Comparison of ENCODE assay signal across 10 mouse cellular contexts in the genomic region with DNA sequence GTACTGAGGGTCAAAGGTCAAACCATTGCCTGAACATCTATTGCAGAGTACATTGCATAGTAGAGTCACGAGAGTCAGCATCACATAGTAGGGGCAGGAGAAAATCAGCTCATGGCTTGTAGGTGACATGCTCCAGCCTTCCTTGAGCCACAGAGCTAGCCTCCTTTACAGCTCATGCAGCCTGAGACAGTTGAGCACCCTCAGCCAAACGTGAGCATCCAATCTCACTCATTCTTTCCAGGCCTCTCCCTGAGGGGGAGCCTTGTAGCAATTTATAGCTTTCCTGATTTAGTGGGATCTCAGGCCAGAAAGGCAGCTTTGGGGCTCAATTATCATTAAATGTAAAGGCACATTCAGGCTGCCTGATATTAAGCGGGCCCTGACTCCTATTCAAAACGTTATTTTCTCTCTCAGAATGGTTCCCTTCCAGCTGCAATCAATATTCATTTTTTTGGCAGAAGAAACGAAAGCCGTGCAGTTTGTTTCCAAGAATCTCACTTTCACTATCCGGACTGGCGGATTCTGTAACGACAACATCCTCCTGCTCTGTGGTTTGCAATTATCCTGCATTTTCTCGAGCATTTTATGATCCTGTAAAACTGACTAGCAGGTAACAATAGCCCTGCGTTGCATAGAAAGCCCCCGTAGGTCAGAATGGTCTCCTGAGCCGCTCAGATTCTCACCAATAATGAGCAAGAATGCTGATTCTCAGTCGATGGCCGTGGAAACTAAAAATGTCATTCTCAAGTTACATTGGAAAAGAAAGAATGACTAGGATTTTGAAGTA. TPM values are rescaled to one million over a fixed set of nuclear protein-coding genes. Genes with fewer than 3 reads are reported as not detected.
DNase-seq lines count a peak whose midpoint lies in the region; ATAC-seq lines count a peak whose summit lies in the region.
"Had no signal": no experiment of that assay in that cellular context is flagged by ENCODE, and none has a peak within 500 bp of the region (broad histone marks: within the 10 kb centered on the region; RNA-seq: fewer than 3 reads in every experiment).

No protein-coding gene starts in this region.

- no peaks in the 10 kb centered on the region for H3K36me3 ChIP-seq in kidney, embryonic 15.5 days
- no peaks in the 10 kb centered on the region for H3K36me3 ChIP-seq in neural tube, embryonic 12.5 days
- H3K36me3 ChIP-seq in stomach, embryonic 16.5 days (ENCODE audit: control insufficient read depth, insufficient read depth, low read length), result no peaks in the 10 kb centered on the region
- H3K36me3 ChIP-seq: heart, embryonic 15.5 days had no signal

- WGBS in kidney, embryonic 15.5 days, result 22% methylated on average over 15 of the region's 15 CpGs
- 37% methylated on average over 15 of the region's 15 CpGs for WGBS in neural tube, embryonic 12.5 days
- WGBS in stomach, embryonic 16.5 days, result 48% methylated on average over 15 of the region's 15 CpGs

- DNase-seq in embryo, embryonic 11 days, result peak; percentile 4
- no peak for DNase-seq in embryo, embryonic 9.5 days (ENCODE audit: extremely low spot score)
- DNase-seq in kidney, postnatal 25 days, result no peak
- no peak for DNase-seq in neural tube, embryonic 10.5 days (ENCODE audit: extremely low spot score, low spot score)
- DNase-seq in ovary, postnatal 36 days (ENCODE audit: low spot score), result no peak
- DNase-seq: lung, postnatal 14 days had no signal

- peak; percentile 54; the same call in 1 of the 2 replicates for ATAC-seq in kidney, embryonic 15.5 days (replicated peaks; ENCODE audit: low FRiP score)
- peak; percentile 50; the same call in 1 of the 2 replicates for ATAC-seq in neural tube, embryonic 12.5 days (ENCODE audit: low FRiP score, low read depth)
- ATAC-seq in stomach, embryonic 16.5 days (ENCODE audit: insufficient read depth, low FRiP score), result no peak

- no peaks in the 10 kb centered on the region for H3K27me3 ChIP-seq in kidney, embryonic 15.5 days
- H3K27me3 ChIP-seq in neural tube, embryonic 12.5 days (replicated peaks), result no peaks in the 10 kb centered on the region
- no peaks in the 10 kb centered on the region for H3K27me3 ChIP-seq in stomach, embryonic 16.5 days (ENCODE audit: control insufficient read depth, insufficient read depth, low read length)
- H3K27me3 ChIP-seq: heart, embryonic 15.5 days had no signal

- H3K4me1 ChIP-seq in kidney, embryonic 15.5 days, result peaks cover 5% of the 10 kb centered on the region; the same call in 1 of the 2 replicates
- H3K4me1 ChIP-seq in neural tube, embryonic 12.5 days, result no peaks in the 10 kb centered on the region
- no peaks in the 10 kb centered on the region for H3K4me1 ChIP-seq in stomach, embryonic 16.5 days (ENCODE audit: control insufficient read depth, insufficient read depth, low read length)
- H3K4me1 ChIP-seq: heart, embryonic 15.5 days had no signal

- H3K9ac ChIP-seq in kidney, embryonic 15.5 days, result no peak overlapping the region
- H3K9ac ChIP-seq in neural tube, embryonic 12.5 days, result no peak overlapping the region
- H3K9ac ChIP-seq in stomach, embryonic 16.5 days (ENCODE audit: low read length), result no peak overlapping the region
- H3K9ac ChIP-seq: heart, embryonic 15.5 days had no signal

- peak overlapping the region; percentile 9; the same call in 1 of the 2 replicates for H3K4me3 ChIP-seq in kidney, embryonic 15.5 days (replicated peaks)
- no peak overlapping the region for H3K4me3 ChIP-seq in neural tube, embryonic 12.5 days
- no peak overlapping the region for H3K4me3 ChIP-seq in stomach, embryonic 16.5 days (replicated peaks; ENCODE audit: low read length)
- H3K4me3 ChIP-seq: heart, embryonic 15.5 days had no signal

- no peaks in the 10 kb centered on the region for H3K9me3 ChIP-seq in kidney, embryonic 15.5 days (replicated peaks)
- H3K9me3 ChIP-seq in neural tube, embryonic 12.5 days, result no peaks in the 10 kb centered on the region
- H3K9me3 ChIP-seq in stomach, embryonic 16.5 days (replicated peaks; ENCODE audit: control insufficient read depth, low read length), result no peaks in the 10 kb centered on the region
- H3K9me3 ChIP-seq: heart, embryonic 15.5 days had no signal

- H3K4me2 ChIP-seq in kidney, embryonic 15.5 days, result peak overlapping the region; percentile 34
- 0 out of 2 replicates have a peak overlapping the region, but pooled peaks have one; percentile 10 for H3K4me2 ChIP-seq in neural tube, embryonic 12.5 days (replicated peaks)
- H3K4me2 ChIP-seq in stomach, embryonic 16.5 days (ENCODE audit: low read depth, low read length), result peak overlapping the region; percentile 33; the same call in 1 of the 2 replicates
- H3K4me2 ChIP-seq: heart, embryonic 15.5 days had no signal

- H3K27ac ChIP-seq in kidney, embryonic 15.5 days, result no peak overlapping the region
- no peak overlapping the region for H3K27ac ChIP-seq in neural tube, embryonic 12.5 days
- no peak overlapping the region for H3K27ac ChIP-seq in stomach, embryonic 16.5 days (ENCODE audit: low read length)
- H3K27ac ChIP-seq: heart, embryonic 15.5 days had no signal

RNA-seq across cellular contexts. Expression of a gene that starts 58.6 kb away (rescaled TPM):
- 1.9 and 2.0 TPM in 2 replicates for polyA plus RNA-seq in kidney, embryonic 15.5 days (2015; fragmentation: Nextera tagmentation; extraction: Ambion mirVana)
- 15.9 and 18.5 TPM in 2 replicates for polyA plus RNA-seq in neural tube, embryonic 12.5 days (2016; fragmentation: Nextera tagmentation; extraction: Ambion mirVana)
- 1.1 and 2.6 TPM in 2 replicates for polyA plus RNA-seq in stomach, embryonic 16.5 days (2015; fragmentation: Nextera tagmentation; extraction: Ambion mirVana)
